Mouse (Mus musculus) liver, embryonic 14.5 days (tissue): Measurements from ENCODE around the gene Wbp2.

Experiments
- CTCF ChIP-seq: IDR thresholded peaks from 2 replicates; pipeline ENCODE4 v1.5.1; 2016; ENCODE audit warnings: antibody characterized with exemption, low read depth, control low read depth
- EP300 ChIP-seq: IDR thresholded peaks from 2 replicates; pipeline ENCODE4 v1.6.1; 2016; ENCODE audit warnings: antibody characterized with exemption, low read depth

- TF ChIP-seq EP300 (no peak), CTCF (no peak)
Measured at GRCm38 (mm10) chr11:116063562-116063961, 23.2 kb downstream of the Wbp2 start.
